Mouse (Mus musculus): ENCODE results near the gene Gm20219. TPM values are rescaled to one million over a fixed set of nuclear protein-coding genes. Genes with fewer than 3 reads are reported as not detected.
A peak's percentile ranks its signal among the peaks of the same experiment; 100 is the strongest.

The Gm20219 gene
- total RNA-seq (2021): 1 to 10 TPM in 1 of 2 experiments, under 1 TPM in 1; 0.31 to 1.2 TPM
- long read RNA-seq, experiment 1: 0 reads
- long read RNA-seq, experiment 2: 0 reads

DNA sequence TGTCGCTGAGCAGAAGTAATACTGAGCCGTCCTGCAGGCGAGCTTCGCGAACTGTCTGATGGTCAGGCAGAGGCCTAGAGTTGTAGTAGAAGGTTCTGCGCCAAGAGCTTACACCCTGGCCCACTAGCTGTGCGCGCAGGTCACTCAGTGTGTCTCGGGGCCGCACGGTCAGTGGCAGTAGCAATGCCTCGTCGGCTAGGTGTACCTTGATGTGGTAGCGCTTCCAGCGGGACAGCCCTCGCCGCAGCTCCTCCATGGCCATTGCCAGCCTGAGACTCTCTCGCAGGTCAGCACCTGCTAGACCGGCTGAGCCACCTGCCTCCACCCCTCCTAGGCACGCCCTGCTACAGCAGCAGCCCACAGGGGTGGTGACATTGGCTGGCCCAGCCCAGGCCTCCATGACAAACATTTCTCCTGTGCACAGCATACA, at the start of gene Gm20219:
Gene Gm20219 (minus strand): TSS at position 266 of the 430 bp plus-strand sequence.
- no peak for DNase-seq

- DNase-seq: no peak
These were observed 49.8 kb upstream of the Gm20219 start for GRCm38 (mm10) chr17:56604070-56604380.

- DNase-seq: no peak
These were observed 49.2 kb upstream of the Gm20219 start for GRCm38 (mm10) chr17:56603186-56604069.

- peak; percentile 50 for DNase-seq
These were observed 39.5 kb upstream of the Gm20219 start for GRCm38 (mm10) chr17:56593527-56594271.

DNA sequence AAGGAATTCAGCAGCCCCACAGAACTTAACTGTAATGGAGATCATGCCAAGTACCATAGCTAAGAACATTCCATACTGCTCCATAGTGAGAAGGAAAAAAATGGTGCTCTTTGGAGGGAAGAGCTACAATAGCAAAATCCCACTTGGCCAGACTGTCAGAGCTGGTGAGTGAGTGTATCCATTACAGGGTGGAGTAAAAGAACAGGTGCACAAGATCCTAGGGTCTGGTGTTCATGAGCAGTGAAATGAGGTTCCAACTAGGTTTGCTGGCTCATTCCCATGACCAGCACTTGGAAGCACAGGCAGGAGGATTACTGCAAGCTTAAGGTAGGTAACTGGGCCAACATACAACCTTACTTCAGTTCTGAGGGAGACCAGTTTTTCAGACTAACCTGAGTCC, 38.4 kb upstream of the Gm20219 start:
- DNase-seq: no peak

DNA sequence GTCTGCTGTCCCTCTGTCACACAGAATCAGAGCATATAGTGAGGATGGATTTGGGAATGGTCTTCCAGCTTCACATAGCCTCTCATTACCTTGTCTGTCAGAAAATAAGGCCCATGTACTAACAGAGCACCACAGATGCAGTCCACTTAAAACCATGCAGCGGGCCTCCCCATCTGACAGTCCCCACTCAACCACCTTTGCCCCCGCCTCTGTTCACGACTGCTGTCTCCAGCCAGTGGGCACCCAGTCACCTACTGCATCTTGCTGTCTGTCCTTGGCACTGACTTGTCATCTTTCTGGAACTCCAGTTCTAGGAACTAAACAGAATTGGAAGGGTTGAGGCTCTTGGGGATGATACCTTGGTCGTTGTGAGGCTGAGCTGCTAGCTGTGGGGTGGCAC, 34.7 kb upstream of the Gm20219 start:
- no peak for DNase-seq

- DNase-seq: no peak
These were observed 33.6 kb upstream of the Gm20219 start for GRCm38 (mm10) chr17:56587773-56588172.

DNA sequence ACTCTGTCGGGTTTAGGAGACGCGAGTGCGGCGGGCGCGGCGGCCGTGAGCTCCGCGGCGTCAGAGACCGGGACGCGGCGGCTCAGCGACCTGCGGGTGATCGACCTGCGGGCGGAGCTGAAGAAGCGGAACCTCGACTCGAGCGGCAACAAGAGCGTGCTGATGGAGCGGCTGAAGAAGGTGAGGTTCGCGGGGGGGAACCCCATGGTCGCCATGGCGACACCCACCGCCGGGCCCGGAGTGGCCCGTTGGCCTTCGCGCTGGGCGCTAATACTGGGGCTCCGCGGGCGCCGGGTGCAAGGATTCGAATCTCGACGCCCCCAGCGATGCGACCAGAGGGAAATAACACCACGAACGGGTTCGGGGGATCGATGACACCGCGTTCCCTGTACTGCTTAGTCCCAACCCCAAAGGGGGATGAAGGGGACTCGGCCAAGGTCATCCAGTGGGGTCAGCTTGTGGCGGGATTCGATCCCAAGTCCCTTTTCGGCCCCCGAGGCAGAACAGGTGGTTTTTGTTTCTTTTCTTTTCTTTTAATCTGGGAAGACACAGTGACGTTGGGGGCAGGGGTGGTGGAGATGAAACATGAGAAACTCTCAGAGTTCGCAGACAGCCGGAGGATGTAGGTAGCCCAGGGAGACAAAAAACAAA, 31.1 kb upstream of the Gm20219 start:
- DNase-seq: peak; percentile 58

GRCm38 (mm10) chr17:56584257-56585130, 30.3 kb upstream of the Gm20219 start, which contains the start of the genes Safb2 and Safb:
Gene Safb2 (minus strand): TSS chr17:56584585.
Gene Safb (plus strand): TSS chr17:56584825.
- DNase-seq: peak; percentile 100

GRCm38 (mm10) chr17:56583611-56584256, 29.5 kb upstream of the Gm20219 start:
- peak; percentile 56 for DNase-seq

DNA sequence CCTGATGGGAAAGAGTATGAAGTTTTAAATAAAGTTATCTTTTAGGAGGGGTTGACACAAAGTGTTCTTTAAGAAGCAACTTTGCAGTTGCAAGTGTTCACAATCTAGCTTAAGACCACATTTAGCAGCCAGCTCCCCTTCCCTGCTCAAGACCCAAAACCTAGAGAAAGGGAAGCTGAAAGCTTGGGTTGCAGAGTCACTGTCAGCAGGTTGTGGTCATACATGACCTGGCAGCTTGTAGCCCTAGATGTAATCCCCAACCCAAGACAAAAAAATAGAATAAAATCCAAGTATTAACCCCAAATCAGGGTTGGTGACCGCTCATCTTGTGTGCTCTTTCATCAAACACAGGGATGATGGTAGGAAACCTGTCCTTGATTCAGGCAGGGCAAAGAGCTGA, 28.9 kb upstream of the Gm20219 start:
- DNase-seq: no peak

GRCm38 (mm10) chr17:56572939-56573338, 18.8 kb upstream of the Gm20219 start:
- DNase-seq: no peak

DNA sequence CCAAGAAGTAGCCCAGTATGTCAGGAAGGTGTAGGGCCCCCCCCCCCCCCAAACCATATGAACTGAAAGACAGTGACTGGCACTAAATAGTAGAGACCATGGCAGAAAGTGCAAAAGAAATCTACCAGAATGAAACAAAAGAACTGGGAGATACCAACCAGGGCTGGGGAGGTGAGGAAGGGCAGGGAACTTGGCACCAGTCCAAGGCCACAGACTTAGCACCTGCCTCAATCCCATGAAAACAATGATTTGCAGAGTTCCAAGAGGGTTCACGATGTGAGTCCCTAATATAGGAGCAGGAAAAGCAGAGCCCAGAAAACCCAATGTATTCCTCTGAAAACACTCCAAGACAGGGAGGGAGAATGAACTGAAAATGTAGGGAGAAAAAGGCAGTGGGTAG, 18.0 kb upstream of the Gm20219 start:
- DNase-seq: no peak

GRCm38 (mm10) chr17:56570287-56570686, 16.1 kb upstream of the Gm20219 start:
- no peak for DNase-seq

DNA sequence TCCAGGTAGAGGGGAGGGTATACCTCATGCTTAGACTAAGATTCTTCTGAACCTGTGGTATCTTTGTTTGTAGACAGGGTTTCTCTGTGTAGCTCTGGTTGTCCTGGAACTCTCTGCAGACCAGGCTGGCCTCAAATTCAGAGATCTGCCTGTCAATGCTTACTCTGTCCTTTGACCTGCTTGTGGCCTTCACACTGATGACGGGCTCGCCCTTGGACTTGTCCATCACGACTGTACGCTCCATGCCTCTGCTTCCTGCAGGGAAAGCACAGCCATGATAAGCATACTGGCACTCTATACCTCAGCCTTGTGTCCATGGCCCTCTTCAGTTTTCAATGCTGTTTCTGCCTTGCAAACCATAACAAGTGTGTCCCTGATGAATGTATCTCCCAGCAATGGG, 13.2 kb upstream of the Gm20219 start:
- no peak for DNase-seq

- no peak for DNase-seq
These were observed 12.7 kb upstream of the Gm20219 start for GRCm38 (mm10) chr17:56566918-56567317.

DNA sequence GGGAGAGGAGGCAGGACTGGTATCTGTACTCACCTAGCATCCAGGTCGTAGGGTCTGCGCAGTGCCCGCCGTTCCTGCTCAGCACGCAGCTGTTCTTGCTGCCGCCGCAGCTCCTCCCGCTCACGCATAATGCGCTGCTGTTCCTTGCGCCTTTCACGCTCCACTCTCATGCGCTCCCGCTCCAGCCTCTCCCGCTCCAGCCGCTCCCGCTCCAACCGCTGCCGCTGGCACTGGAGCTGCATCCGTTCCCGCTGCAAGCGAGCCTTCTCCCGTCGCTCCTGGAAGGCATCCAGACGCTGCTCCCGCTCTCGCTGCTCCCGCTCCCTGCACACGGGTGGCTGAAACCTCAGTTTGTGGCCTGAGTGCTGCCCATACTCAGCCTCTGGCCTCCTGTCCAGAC, 12.1 kb upstream of the Gm20219 start:
- no peak for DNase-seq

- no peak for DNase-seq
These were observed 7.7 kb upstream of the Gm20219 start for GRCm38 (mm10) chr17:56561866-56562265.

GRCm38 (mm10) chr17:56560131-56560530, 5.9 kb upstream of the Gm20219 start:
- no peak for DNase-seq

DNA sequence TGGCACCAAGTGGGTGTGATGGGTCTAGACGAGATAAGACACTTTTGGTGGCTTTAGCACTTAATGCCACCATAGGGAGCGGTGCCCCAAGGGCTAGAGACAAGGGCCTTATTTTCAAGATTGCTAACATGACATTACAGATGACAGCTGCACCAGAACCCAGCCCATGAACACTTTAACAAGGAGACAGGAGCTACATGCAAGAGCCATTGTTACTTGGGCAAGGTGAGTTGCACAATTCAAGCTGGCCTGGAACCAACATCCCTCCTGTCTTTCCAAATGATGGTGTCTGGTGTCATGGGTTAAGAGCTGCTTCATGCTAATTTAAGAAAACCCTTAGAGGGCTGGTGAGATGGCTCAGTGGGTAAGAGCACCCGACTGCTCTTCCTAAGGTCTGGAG, 5.2 kb upstream of the Gm20219 start:
- no peak for DNase-seq

GRCm38 (mm10) chr17:56558448-56558847, 4.3 kb upstream of the Gm20219 start:
- peak; percentile 76 for DNase-seq
